Mouse (Mus musculus): ENCODE measurements at regions not wholly inside any gene's neighbourhood (a gene's known extent, or its start where the extent isn't known, plus 50 kb on each side); places are given as distances from the start of the nearest gene placed in this dataset.

- Histone ChIP-seq H3K4me1 (peaks cover 39% of the 10 kb centered on the region), H3K27me3 (no peaks in the 10 kb centered on the region), H3K36me3 (no peaks in the 10 kb centered on the region), H3K9ac (no peak overlapping the region), H3K9me3 (no peaks in the 10 kb centered on the region), H3K4me3 (no peak overlapping the region), H3K4me2 (no peak overlapping the region), H3K27ac (0 out of 2 replicates have a peak overlapping the region, but pooled peaks have one; percentile 40)
- 43% methylated on average over 7 of the region's 7 CpGs for WGBS
- ATAC-seq (ENCODE audit: insufficient number of reproducible peaks, low FRiP score, low TSS enrichment, low read depth) = no peak
Observed at GRCm38 (mm10) chr14:33821436-33821835, 102.0 kb upstream of the Gdf10 start.

DNA sequence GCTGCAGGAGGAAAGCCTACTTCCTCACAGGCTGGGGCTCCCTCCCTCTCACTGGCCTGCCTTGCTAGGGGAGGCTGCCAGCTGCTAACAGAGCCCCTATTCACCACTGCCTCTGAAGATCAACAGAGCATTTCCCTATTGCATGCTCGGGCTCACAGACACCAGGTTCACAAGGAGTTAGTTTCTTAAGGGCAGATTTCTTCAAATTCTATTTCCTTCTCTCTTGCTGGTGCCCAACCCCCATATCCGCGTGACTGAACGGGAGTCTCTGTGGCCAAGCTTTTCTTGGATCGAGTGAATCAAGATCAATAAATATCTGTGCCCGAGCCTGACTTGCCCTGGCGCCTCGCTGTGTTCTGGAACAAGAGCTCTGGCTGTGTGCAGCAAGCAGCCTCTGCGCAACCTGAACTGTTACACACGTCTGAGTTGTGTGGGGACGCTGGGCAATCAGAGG is 98.9 kb upstream of the Gdf10 start:
- Histone ChIP-seq H3K4me2 (peak overlapping the region; percentile 14; the same call in 1 of the 2 replicates), H3K9ac (no peak overlapping the region), H3K9me3 (no peaks in the 10 kb centered on the region), H3K27me3 (no peaks in the 10 kb centered on the region), H3K36me3 (no peaks in the 10 kb centered on the region), H3K27ac (peak overlapping the region; percentile 79), H3K4me3 (no peak overlapping the region), H3K4me1 (peaks cover 42% of the 10 kb centered on the region)
- 28% methylated on average over 11 of the region's 11 CpGs for WGBS
- ATAC-seq (ENCODE audit: insufficient number of reproducible peaks, low FRiP score, low TSS enrichment, low read depth) = peak; percentile 83

DNA sequence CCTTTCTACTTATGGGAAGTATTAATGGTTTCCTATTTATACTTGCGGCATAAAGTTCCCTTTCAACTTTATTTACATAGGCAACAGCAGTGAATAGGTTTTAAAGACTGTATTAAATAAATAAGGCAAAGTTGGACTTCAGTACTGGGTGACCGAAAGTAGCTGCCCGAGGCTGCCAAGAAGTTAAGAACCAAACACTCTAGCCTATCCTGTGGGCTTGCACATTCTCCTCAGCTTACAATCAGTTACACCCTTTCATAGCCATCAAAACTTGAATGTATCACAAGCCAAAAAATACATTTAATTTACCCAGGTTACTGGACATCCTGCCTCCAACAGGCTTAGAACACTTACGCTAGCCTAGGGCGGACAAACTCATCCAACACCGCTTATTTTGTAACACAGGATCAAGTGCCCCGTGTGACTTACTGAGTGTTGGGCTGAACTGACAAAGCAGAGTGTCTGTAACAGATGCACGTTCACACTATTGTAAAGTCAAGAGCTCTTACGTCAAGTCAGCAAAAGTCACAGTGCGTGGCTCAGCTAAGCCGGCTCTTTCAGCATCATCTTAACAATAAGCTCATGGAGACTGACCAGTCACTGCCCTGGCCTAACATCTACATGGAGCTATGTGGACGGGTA is 97.3 kb upstream of the Gdf10 start:
- no peak for ATAC-seq (ENCODE audit: insufficient number of reproducible peaks, low FRiP score, low TSS enrichment, low read depth)

DNA sequence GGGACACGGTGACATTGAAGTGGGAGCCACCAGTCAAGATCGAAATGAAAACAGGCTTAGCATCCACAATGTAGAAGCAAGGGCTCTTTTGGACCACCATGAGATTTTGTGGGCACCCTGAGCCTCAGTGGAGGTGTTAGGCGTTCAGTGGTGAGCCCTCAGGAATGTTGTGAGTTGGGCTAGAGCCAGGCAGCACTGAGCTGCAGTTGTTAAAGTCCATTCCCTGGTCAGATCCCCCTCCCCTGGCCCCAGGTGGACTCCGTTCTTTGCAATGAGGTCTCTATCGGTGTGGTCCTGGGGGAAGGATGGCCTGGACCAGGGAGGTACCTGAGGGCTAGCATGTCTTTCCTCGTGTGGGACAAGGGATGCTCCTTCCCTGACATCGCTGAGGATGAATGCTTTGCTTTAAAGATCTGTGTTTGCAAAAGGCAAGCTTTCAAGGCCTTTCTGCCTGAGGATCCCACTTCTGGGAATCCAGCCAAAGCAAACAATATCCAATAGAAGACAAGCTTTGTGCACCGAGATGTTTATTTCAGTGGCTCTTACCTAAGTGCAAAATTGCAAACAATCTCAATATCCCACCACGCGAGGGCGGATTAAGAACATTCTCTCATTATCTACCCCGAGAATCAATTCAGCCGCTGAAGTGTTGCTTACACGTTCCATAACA is 90.6 kb upstream of the Gdf10 start:
- 0 out of 2 replicates have a peak, but pooled peaks cover 3% of the 10 kb centered on the region for H3K27me3 ChIP-seq
- H3K36me3 ChIP-seq = no peaks in the 10 kb centered on the region
- 40% methylated on average over 14 of the region's 14 CpGs for WGBS
- peak; percentile 64; the same call in 1 of the 2 replicates for ATAC-seq (ENCODE audit: insufficient number of reproducible peaks, low FRiP score, low TSS enrichment, low read depth)
- no peak overlapping the region for H3K4me3 ChIP-seq
- no peak overlapping the region for H3K27ac ChIP-seq
- no peaks in the 10 kb centered on the region for H3K9me3 ChIP-seq
- no peak overlapping the region for H3K9ac ChIP-seq
- no peak overlapping the region for H3K4me2 ChIP-seq
- peaks cover 14% of the 10 kb centered on the region for H3K4me1 ChIP-seq

More for the DNA sequence above, 97.3 kb upstream of the Gdf10 start:
- H3K27ac ChIP-seq = no peak overlapping the region
- H3K9me3 ChIP-seq = no peaks in the 10 kb centered on the region
- H3K27me3 ChIP-seq = 0 out of 2 replicates have a peak, but pooled peaks cover 3% of the 10 kb centered on the region
- no peak overlapping the region for H3K4me2 ChIP-seq
- H3K36me3 ChIP-seq = no peaks in the 10 kb centered on the region
- peaks cover 39% of the 10 kb centered on the region for H3K4me1 ChIP-seq
- 70% methylated on average over 12 of the region's 12 CpGs for WGBS
- H3K9ac ChIP-seq = no peak overlapping the region
- no peak overlapping the region for H3K4me3 ChIP-seq

DNA sequence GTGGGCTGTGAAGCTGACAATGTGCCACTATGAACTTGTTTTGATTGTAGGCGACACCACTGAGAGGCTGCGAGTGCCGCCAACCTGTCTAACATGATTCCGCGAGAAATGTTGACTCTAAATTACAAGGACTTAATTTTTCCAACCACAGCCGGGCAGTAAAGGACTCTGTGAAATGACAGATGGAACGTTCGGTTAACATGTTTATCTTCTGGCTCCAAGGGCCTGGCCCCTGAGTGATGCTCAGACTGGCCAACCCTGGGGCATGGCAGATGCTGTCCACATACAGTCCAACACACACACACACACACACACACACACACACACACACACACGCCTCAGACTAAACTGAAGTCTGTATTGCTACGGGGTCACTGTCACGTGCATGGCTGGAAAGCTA is 87.0 kb upstream of the Gdf10 start:
- 73% methylated on average over 11 of the region's 11 CpGs for WGBS
- Histone ChIP-seq H3K4me3 (no peak overlapping the region), H3K4me2 (no peak overlapping the region), H3K27ac (no peak overlapping the region), H3K9me3 (no peaks in the 10 kb centered on the region), H3K4me1 (peaks cover 14% of the 10 kb centered on the region), H3K36me3 (no peaks in the 10 kb centered on the region), H3K9ac (no peak overlapping the region), H3K27me3 (no peaks in the 10 kb centered on the region)
- peak; percentile 53; the same call in 1 of the 2 replicates for ATAC-seq (ENCODE audit: insufficient number of reproducible peaks, low FRiP score, low TSS enrichment, low read depth)

DNA sequence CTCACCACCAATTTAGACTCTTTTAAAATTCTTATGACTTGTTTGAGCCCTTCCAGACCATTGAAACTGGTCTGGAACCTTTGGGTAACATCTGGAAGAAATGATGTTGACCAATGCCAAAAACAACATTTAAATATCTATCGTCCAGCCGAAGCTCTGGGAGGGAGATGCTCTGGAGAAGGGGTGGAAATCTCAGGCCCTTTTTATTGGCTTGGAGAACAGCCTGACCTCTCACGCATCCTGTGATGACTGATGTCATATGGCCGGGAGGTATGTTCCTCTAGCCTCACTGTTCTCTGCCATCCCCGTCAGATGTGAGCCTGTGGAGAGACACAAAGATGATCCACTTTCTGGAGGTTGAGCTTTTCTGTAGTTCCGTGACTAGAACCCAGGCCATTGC is 81.6 kb upstream of the Gdf10 start:
- Histone ChIP-seq H3K27ac (no peak overlapping the region), H3K9me3 (no peaks in the 10 kb centered on the region), H3K4me2 (no peak overlapping the region), H3K9ac (no peak overlapping the region), H3K4me1 (no peaks in the 10 kb centered on the region), H3K36me3 (no peaks in the 10 kb centered on the region), H3K27me3 (no peaks in the 10 kb centered on the region), H3K4me3 (no peak overlapping the region)
- no peak for ATAC-seq (ENCODE audit: insufficient number of reproducible peaks, low FRiP score, low TSS enrichment, low read depth)
- 48% methylated on average over 6 of the region's 6 CpGs for WGBS

- no peaks in the 10 kb centered on the region for H3K27me3 ChIP-seq
- H3K9me3 ChIP-seq = no peaks in the 10 kb centered on the region
- H3K36me3 ChIP-seq = no peaks in the 10 kb centered on the region
- ATAC-seq (ENCODE audit: insufficient number of reproducible peaks, low FRiP score, low TSS enrichment, low read depth) = peak; percentile 20; the same call in 1 of the 2 replicates
- no peak overlapping the region for H3K4me3 ChIP-seq
- H3K4me2 ChIP-seq = no peak overlapping the region
- no peak overlapping the region for H3K27ac ChIP-seq
- WGBS = 61% methylated on average over 3 of the region's 3 CpGs
- no peak overlapping the region for H3K9ac ChIP-seq
- peaks cover under 1% of the 10 kb centered on the region; the same call in 1 of the 2 replicates for H3K4me1 ChIP-seq
Observed at GRCm38 (mm10) chr14:33853499-33853898, 69.9 kb upstream of the Gdf10 start.

DNA sequence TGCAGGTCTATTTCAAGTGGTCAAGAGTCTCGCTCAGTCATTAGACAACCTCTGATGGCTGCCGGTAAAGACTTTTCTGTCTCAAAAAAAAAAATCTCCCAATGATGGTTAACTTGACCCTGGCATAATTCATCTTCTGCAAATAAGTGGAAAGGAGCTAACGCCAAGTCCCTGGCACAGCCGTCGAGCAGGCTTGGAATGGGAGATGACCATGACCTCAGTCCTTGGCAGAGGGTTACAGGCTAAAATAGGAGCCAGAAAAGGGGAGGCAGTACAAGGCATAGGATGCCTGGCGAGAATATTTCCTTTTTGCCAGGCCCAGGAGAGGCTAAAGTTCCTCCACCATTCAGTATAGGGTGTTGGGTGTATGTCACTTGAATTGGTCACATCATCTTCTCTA is 69.2 kb upstream of the Gdf10 start:
- Histone ChIP-seq H3K4me3 (no peak overlapping the region), H3K36me3 (no peaks in the 10 kb centered on the region), H3K27ac (no peak overlapping the region), H3K9me3 (no peaks in the 10 kb centered on the region), H3K4me1 (peaks cover 6% of the 10 kb centered on the region; the same call in 1 of the 2 replicates), H3K27me3 (no peaks in the 10 kb centered on the region), H3K4me2 (no peak overlapping the region), H3K9ac (no peak overlapping the region)
- ATAC-seq (ENCODE audit: insufficient number of reproducible peaks, low FRiP score, low TSS enrichment, low read depth) = no peak
- WGBS = 71% methylated on average over 6 of the region's 6 CpGs

DNA sequence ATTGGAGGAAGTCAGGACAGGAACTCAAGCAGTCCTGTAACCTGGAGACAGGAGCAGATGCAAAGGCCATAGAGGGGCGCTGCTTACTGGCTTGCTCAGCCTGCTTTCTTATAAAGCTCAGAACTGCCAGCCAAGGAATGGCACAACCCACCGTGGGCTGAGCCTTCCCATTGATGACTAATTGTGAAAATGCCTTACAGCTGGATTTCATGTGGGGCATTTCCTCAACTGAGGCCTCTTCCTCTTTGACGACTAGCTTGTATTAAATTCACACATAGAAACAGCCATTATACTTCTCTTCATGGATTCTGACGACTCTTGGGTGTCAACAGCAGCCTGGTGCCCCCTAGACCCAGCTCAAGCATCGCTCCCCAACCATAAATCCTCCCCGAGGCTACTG is 66.4 kb upstream of the Gdf10 start:
- H3K4me3 ChIP-seq = no peak overlapping the region
- no peaks in the 10 kb centered on the region for H3K27me3 ChIP-seq
- H3K9me3 ChIP-seq = no peaks in the 10 kb centered on the region
- ATAC-seq (ENCODE audit: insufficient number of reproducible peaks, low FRiP score, low TSS enrichment, low read depth) = no peak
- peaks cover 6% of the 10 kb centered on the region; the same call in 1 of the 2 replicates for H3K4me1 ChIP-seq
- no peaks in the 10 kb centered on the region for H3K36me3 ChIP-seq
- no peak overlapping the region for H3K27ac ChIP-seq
- no peak overlapping the region for H3K9ac ChIP-seq
- H3K4me2 ChIP-seq = no peak overlapping the region
- WGBS = 59% methylated on average over 6 of the region's 6 CpGs

DNA sequence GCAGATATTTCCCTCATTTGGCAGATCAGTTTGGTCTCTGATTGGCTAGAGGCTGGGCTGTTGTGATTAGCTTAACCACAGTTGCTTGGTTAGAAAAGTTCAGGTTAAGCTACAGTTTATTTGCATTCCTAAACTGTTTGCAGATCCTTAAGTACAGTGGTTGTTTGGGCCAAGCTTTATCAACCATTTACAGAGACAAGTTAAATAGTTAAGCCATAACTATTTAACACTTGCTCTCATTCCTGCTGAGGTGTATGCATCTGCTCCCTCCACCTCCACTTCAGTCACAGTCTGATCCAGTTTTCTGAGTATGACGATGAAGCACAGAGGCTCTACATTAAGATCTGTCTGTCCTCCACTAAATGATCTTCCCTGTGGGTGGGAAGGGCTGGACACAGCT is 58.6 kb upstream of the Gdf10 start:
- Histone ChIP-seq H3K36me3 (no peaks in the 10 kb centered on the region), H3K4me2 (no peak overlapping the region), H3K4me3 (no peak overlapping the region), H3K27ac (no peak overlapping the region), H3K4me1 (no peaks in the 10 kb centered on the region), H3K9me3 (no peaks in the 10 kb centered on the region), H3K27me3 (no peaks in the 10 kb centered on the region), H3K9ac (no peak overlapping the region)
- no peak for ATAC-seq (ENCODE audit: insufficient number of reproducible peaks, low FRiP score, low TSS enrichment, low read depth)
- 79% methylated on average over 1 of the region's 1 CpGs for WGBS

- no peaks in the 10 kb centered on the region for H3K27me3 ChIP-seq
- no peak overlapping the region for H3K4me3 ChIP-seq
- no peak for ATAC-seq (ENCODE audit: insufficient number of reproducible peaks, low FRiP score, low TSS enrichment, low read depth)
- no peak overlapping the region for H3K4me2 ChIP-seq
- 73% methylated on average over 2 of the region's 2 CpGs for WGBS
- H3K9me3 ChIP-seq = no peaks in the 10 kb centered on the region
- H3K27ac ChIP-seq = no peak overlapping the region
- no peaks in the 10 kb centered on the region for H3K36me3 ChIP-seq
- no peaks in the 10 kb centered on the region for H3K4me1 ChIP-seq
- no peak overlapping the region for H3K9ac ChIP-seq
Observed at GRCm38 (mm10) chr14:33865746-33866145, 57.6 kb upstream of the Gdf10 start.

DNA sequence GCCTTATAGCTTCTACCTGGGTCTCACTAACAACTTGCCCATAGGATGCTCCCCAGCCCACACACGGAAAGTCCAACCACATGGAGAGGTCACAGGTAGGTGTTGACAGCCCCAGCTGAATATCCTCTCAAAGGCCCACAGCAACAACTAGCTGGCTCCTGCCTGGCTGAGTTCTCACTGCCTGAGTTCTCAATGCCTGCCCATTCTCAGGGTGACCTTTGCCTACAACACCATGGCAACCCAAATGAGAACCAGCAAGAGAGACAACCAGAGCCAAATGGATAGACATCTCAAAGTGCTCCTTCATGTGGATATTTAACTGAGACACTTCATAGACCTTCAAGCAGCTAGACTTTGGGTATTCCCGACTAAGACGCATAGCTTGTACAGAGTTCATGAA is 55.7 kb upstream of the Gdf10 start:
- ATAC-seq (ENCODE audit: insufficient number of reproducible peaks, low FRiP score, low TSS enrichment, low read depth) = no peak

More for the DNA sequence above, 55.7 kb upstream of the Gdf10 start:
- H3K4me3 ChIP-seq = no peak overlapping the region
- H3K27ac ChIP-seq = no peak overlapping the region
- H3K4me1 ChIP-seq = no peaks in the 10 kb centered on the region
- no peaks in the 10 kb centered on the region for H3K27me3 ChIP-seq
- H3K9ac ChIP-seq = no peak overlapping the region
- no peak overlapping the region for H3K4me2 ChIP-seq
- no peaks in the 10 kb centered on the region for H3K9me3 ChIP-seq
- 87% methylated on average over 3 of the region's 3 CpGs for WGBS
- H3K36me3 ChIP-seq = no peaks in the 10 kb centered on the region
